Mouse (Mus musculus): ENCODE data around the gene AU022252.

Gene AU022252

DNA sequence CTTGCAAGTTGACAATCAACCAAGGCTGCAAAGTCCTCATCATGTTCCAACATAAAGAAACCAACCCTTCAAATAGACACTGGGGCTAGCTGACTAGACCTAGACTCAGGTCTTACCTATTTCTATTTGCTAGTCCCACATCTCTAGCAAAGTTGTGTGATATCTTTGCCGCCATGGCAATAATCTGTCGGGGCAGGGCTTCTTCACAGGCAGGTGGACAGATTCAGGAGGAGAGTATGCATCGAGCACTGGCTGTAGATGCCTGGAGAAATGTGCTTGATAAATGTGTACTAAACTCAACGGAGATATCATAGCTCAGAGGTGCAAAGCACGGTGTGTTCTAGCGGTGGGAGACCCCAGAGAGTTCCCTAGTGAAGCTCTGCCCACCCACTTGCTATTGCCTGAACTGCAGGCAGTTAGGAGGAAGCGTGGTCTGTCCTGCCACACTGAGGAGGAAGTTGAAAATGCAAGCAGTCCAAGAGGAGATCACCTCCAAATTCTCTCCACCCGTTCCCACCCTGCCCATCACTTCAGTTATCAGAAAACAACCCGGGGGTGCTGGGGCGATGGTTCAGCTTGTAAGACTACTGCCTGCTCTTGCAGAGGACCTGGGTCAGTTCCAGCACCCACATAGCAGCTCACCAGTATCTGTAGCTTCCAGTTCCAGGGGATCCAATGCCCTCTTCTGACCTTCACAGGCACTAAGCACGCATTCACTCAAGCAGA is 44.3 kb downstream of the AU022252 start:
- in situ Hi-C loops (cut with MboI, MseI) = no loop called here

DNA sequence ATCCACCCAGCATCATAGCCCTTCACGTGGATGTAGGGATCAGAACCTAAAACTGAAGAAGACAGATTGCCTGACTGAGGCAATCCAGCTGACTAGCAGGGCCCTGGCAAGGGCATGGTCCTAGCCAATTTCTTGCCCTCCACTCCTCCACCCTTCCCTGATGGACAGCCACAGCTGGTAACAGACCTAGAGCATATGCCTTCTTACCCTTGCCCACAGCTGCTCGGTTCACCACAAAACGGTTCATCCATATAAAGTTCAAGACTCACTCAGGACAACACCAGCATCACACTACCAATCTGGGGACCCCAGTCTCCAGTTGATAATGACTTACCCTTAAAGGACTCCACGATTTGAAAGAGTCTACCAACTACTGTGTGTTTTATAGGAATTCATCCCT is 46.7 kb downstream of the AU022252 start:
- in situ Hi-C loops (cut with MboI, MseI) = no loop called here

DNA sequence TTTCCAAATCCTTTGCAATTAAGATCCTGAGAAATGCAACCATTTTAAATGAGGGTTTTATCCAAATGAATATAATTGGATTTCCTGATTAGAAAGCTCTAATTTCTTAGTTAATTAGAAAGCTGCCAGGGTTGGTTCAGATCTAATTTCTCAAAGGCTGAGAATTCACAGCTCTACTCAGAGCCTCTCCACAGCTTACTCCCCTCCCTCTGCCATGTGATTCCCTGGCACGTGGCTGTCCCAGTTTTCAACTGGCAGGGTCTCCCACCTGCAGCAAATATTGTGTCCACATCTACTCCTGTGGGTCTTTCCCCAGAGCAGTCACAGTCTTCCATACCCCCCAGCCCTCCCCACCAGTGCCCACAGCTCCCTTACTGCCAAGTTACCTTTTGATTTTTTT is 49.0 kb downstream of the AU022252 start:
- in situ Hi-C loops (cut with MboI, MseI) = loop anchor here (5.0 kb wide), 1 partner anchor 561 kb away; the partner anchor contains the start of genes Cfap57 and Ebna1bp2

- in situ Hi-C loops (cut with MboI, MseI) = loop anchor here (5.0 kb wide), 1 partner anchor 559 kb away; the partner anchor contains the start of genes Cfap57 and Ebna1bp2
Observed at GRCm38 (mm10) chr4:119181456-119181855, 51.1 kb downstream of the AU022252 start.

DNA sequence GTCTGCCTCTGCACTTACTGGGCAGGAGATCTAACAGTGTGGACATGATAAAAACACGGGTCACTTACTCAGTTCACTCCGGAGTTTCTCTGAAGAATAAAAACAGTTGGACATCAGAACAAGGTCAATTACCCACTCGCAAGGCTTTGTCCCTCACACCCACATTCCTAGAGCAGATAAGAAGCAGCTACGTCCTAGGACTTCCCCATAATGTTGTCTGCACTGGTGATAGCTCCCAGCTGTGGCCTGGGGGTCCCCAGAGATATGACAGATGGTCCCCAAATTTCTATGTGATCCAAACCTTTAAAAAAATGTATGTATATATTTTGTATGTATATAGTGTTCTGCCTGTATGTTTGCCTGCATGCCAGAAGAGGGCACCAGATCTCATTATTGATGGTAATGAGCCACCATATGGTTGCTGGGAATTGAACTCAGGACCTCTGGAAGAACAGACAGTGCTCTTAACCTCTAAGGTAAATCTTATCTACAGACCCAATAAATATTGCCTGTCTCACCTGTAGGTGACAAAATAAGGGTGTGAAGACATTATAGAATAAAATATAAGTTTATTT is 52.3 kb downstream of the AU022252 start:
- in situ Hi-C loops (cut with MboI, MseI) = loop anchor here (5.0 kb wide), 1 partner anchor 558 kb away; the partner anchor contains the start of genes Cfap57 and Ebna1bp2

GRCm38 (mm10) chr4:119178331-119178730 is 54.2 kb downstream of the AU022252 start:
- in situ Hi-C loops (cut with MboI, MseI) = loop anchor here (10.0 kb wide), 1 partner anchor 1634 kb away; no protein-coding TSS in a partner anchor

DNA sequence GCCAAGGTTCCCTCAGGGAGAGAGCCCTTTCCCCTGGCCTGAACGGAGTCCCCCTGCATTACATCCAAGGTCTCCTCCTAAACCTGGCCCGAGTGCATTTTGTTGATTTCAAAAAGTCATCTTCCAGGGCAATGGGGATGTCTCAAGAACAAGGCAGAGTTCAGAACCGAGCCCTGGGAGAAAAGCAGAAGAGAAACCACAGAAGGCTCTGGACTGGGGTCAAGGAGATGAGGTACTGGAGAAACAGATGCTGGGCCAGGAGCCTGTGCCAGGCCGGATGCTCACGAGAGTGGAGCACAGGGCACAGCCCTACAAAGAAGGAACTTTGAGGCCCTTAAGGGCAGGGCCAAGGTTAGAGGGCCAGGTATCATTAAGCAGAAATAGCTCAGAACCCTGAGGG is 54.8 kb downstream of the AU022252 start:
- in situ Hi-C loops (cut with MboI, MseI) = loop anchor here (10.0 kb wide), 1 partner anchor 1633 kb away; no protein-coding TSS in a partner anchor

DNA sequence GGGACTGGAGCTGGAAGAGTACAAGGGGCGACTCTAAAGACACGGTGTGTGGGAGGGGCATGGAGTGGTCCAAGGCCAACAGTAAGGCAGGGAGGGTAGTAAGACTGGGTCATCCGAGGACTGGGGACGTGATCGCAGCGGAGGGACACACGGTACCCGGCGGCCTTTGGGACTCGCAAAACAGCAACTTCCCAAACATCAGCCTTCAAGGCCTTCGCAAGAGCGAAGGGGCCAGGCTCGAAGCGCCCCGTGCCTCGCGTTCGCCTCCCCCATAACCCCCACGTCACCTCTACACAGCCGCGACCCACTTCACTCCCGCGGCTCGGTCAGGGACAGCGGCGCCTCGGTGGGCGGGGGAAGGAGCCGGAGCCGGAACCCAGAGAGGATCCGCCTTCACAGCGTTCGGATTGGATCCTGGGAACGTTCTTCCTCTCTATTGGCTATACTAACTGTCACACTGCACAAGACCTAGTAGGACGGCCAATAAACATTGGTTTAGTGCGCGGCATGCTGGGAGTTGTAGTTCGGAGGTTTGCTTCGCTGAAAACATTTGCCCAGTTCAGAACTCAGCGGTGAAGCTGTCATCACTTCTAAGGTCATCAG is 58.6 kb downstream of the AU022252 start, which contains the start of gene Zfp691:
Zfp691 (minus strand) TSS at position 345 of the 603 bp plus-strand sequence.
- in situ Hi-C loops (cut with MboI, MseI) = loop anchor here (5.0 to 10.0 kb wide), 2 partner anchors 67 to 1629 kb away; partner anchors contain the start of gene Slc2a1

- in situ Hi-C loops (cut with MboI, MseI) = loop anchor here (5.0 to 10.0 kb wide), 2 partner anchors 66 to 1628 kb away; partner anchors contain the start of gene Slc2a1
Observed at GRCm38 (mm10) chr4:119172919-119173650, 59.4 kb downstream of the AU022252 start.

- in situ Hi-C loops (cut with MboI, MseI) = loop anchor here (5.0 kb wide), 1 partner anchor 160 kb away; no protein-coding TSS in a partner anchor
Observed at GRCm38 (mm10) chr4:119167663-119168062, 64.8 kb downstream of the AU022252 start.

DNA sequence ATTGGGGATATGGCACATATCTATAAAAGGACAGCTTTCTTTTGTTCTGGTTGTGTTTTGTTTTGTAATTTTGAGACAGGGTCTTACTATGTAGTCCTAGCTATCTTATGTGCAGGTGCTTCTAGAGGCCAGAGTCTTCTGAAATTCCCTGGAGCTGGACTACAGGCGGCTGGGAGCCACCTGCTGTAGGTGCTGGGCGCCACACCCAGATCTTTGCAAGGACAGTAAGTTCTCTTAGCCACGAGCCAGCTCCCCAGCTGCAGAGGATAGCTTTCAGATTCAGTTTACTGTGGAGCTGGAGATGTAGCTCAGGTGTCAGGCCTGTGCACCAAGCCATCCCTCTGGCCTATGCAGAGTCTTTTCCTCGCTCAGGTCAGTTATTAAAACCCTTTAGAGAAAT is 65.4 kb downstream of the AU022252 start:
- in situ Hi-C loops (cut with MboI, MseI) = loop anchor here (5.0 kb wide), 1 partner anchor 160 kb away; no protein-coding TSS in a partner anchor

- in situ Hi-C loops (cut with MboI, MseI) = loop anchor here (5.0 kb wide), 1 partner anchor 159 kb away; no protein-coding TSS in a partner anchor
Observed at GRCm38 (mm10) chr4:119165916-119166315, 66.6 kb downstream of the AU022252 start.

- in situ Hi-C loops (cut with MboI, MseI) = no loop called here
Observed at GRCm38 (mm10) chr4:119162990-119163389, 69.5 kb downstream of the AU022252 start.

- in situ Hi-C loops (cut with MboI, MseI) = no loop called here
Observed at GRCm38 (mm10) chr4:119161358-119161757, 71.2 kb downstream of the AU022252 start.

GRCm38 (mm10) chr4:119157891-119158290 is 74.6 kb downstream of the AU022252 start:
- in situ Hi-C loops (cut with MboI, MseI) = no loop called here

GRCm38 (mm10) chr4:119157186-119157585 is 75.3 kb downstream of the AU022252 start:
- in situ Hi-C loops (cut with MboI, MseI) = no loop called here
